Comparison of ENCODE assay signal across 12 mouse cellular contexts in the genomic region with DNA sequence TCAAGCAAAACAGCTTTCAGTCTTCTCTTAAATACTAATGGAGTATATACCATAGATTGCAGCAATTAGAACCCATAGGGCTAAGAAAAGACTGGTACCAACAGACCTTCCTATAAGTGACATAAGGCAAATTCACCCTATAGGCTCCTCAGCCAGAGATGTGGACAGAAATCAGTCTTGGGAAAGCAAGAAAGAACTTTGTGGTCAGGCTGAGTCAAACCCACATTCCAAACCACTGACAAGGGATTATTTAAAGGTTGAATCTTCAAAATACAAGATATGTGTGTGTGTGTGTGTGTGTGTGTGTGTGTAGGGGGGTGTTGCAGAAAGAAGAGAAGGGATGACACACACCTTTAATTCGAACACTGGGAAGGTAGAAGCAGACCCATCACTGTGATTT. TPM values are rescaled to one million over a fixed set of nuclear protein-coding genes. Genes with fewer than 3 reads are reported as not detected.
A peak's percentile ranks its signal among the peaks of the same experiment; 100 is the strongest.
DNase-seq lines count a peak whose midpoint lies in the region; ATAC-seq and TF ChIP-seq lines count a peak whose summit lies in the region.
"Had no signal": no experiment of that assay in that cellular context is flagged by ENCODE, and none has a peak within 500 bp of the region (broad histone marks: within the 10 kb centered on the region; RNA-seq: fewer than 3 reads in every experiment).

No protein-coding gene starts in this region.

- H3K4me1 ChIP-seq in heart, embryonic 13.5 days: peaks cover 36% of the 10 kb centered on the region
- 0 out of 2 replicates have a peak, but pooled peaks cover 3% of the 10 kb centered on the region for H3K4me1 ChIP-seq in lung, embryonic 14.5 days (ENCODE audit: insufficient read depth)
- peaks cover 14% of the 10 kb centered on the region for H3K4me1 ChIP-seq in intestine, embryonic 16.5 days (ENCODE audit: control insufficient read depth, insufficient read depth, low read length)

- TF ChIP-seq CTCF in lung, embryonic 14.5 days (IDR thresholded peaks at IDR 0.05; ENCODE audit: low read depth): no peak

- intact Hi-C loops in heart, postnatal 14 days (cut with DNase I): no loop called here

- 60% methylated on average over 1 of the region's 1 CpGs for WGBS in heart, embryonic 13.5 days
- 76% methylated on average over 1 of the region's 1 CpGs for WGBS in lung, embryonic 14.5 days
- WGBS in intestine, embryonic 16.5 days: 88% methylated on average over 1 of the region's 1 CpGs

- H3K36me3 ChIP-seq in heart, embryonic 13.5 days: peaks cover 13% of the 10 kb centered on the region
- H3K36me3 ChIP-seq in lung, embryonic 14.5 days (ENCODE audit: insufficient read depth): 0 out of 2 replicates have a peak, but pooled peaks cover 7% of the 10 kb centered on the region
- H3K36me3 ChIP-seq in intestine, embryonic 16.5 days (ENCODE audit: control insufficient read depth, insufficient read depth, low read length): no peaks in the 10 kb centered on the region

- H3K27ac ChIP-seq in heart, embryonic 13.5 days (replicated peaks): peak overlapping the region; percentile 85
- H3K27ac ChIP-seq in lung, embryonic 14.5 days (ENCODE audit: low read depth): peak overlapping the region; percentile 56; the same call in 1 of the 2 replicates
- peak overlapping the region; percentile 58 for H3K27ac ChIP-seq in intestine, embryonic 16.5 days (ENCODE audit: low read length)

- no peak for DNase-seq in heart, postnatal 14 days
- no peak for DNase-seq in lung, embryonic 14.5 days
- DNase-seq in lung, adult 18-20 months: no peak
- DNase-seq in NIH3T3 (ENCODE audit: low read depth): peak; percentile 83
- DNase-seq in frontal cortex, postnatal 25 days (ENCODE audit: low spot score in 2 of 2): no peak
- DNase-seq: cerebellum, adult 9-11 months; thymus, adult 2 months had no signal

- no peaks in the 10 kb centered on the region for H3K27me3 ChIP-seq in heart, embryonic 13.5 days (replicated peaks)
- H3K27me3 ChIP-seq in lung, embryonic 14.5 days (ENCODE audit: insufficient read depth, low read length): no peaks in the 10 kb centered on the region
- no peaks in the 10 kb centered on the region for H3K27me3 ChIP-seq in intestine, embryonic 16.5 days (replicated peaks; ENCODE audit: control insufficient read depth, insufficient read depth, low read length)

- no peaks in the 10 kb centered on the region for H3K9me3 ChIP-seq in heart, embryonic 13.5 days
- H3K9me3 ChIP-seq in lung, embryonic 14.5 days (ENCODE audit: low read depth, low read length): no peaks in the 10 kb centered on the region
- H3K9me3 ChIP-seq in intestine, embryonic 16.5 days (ENCODE audit: control insufficient read depth, low read length): no peaks in the 10 kb centered on the region

- H3K4me2 ChIP-seq in heart, embryonic 13.5 days: peak overlapping the region; percentile 35
- no peak overlapping the region for H3K4me2 ChIP-seq in lung, embryonic 14.5 days
- H3K4me2 ChIP-seq in intestine, embryonic 16.5 days (ENCODE audit: low read depth, low read length): no peak overlapping the region
- H3K4me2 ChIP-seq: liver, embryonic 11.5 days had no signal

- ATAC-seq in heart, embryonic 13.5 days (ENCODE audit: extremely low read depth, insufficient number of reproducible peaks, low FRiP score, low TSS enrichment): no peak
- ATAC-seq in lung, embryonic 14.5 days (ENCODE audit: insufficient read depth): no peak
- no peak for ATAC-seq in intestine, embryonic 16.5 days
- no peak for ATAC-seq in erythroid progenitor cell, adult 5-6 weeks (replicated peaks; ENCODE audit: low FRiP score, poor library complexity, severe bottlenecking)

- peak overlapping the region; percentile 37; the same call in 1 of the 2 replicates for H3K9ac ChIP-seq in heart, embryonic 13.5 days
- H3K9ac ChIP-seq in lung, embryonic 14.5 days: no peak overlapping the region
- H3K9ac ChIP-seq in intestine, embryonic 16.5 days (ENCODE audit: low read depth, low read length): no peak overlapping the region

- no peak overlapping the region for H3K4me3 ChIP-seq in heart, embryonic 13.5 days
- no peak overlapping the region for H3K4me3 ChIP-seq in lung, embryonic 14.5 days (ENCODE audit: low read depth, low read length)
- H3K4me3 ChIP-seq in intestine, embryonic 16.5 days (ENCODE audit: low read length): no peak overlapping the region

RNA-seq across cellular contexts. Expression of gene Cbx5, which starts 18.2 kb away (rescaled TPM):
- 91.9 and 97.2 TPM in 2 replicates for polyA plus RNA-seq in heart, embryonic 13.5 days (2015; fragmentation: Nextera tagmentation; extraction: Ambion mirVana)
- total RNA-seq in heart, postnatal 14 days (2021): 10 to 100 TPM; 54.6 to 65.4 TPM
- 144 and 151 TPM in 2 replicates for polyA plus RNA-seq in lung, embryonic 14.5 days (2014; fragmentation: Nextera tagmentation; extraction: Ambion mirVana)
- polyA plus RNA-seq in intestine, embryonic 16.5 days (2015; fragmentation: Nextera tagmentation; extraction: Ambion mirVana): 60.0 and 70.4 TPM in 2 replicates
- total RNA-seq in erythroid progenitor cell, adult 5-6 weeks (2015; ENCODE audit: low replicate concordance): 181 and 243 TPM in 2 replicates
- total RNA-seq in erythroid progenitor cell, adult 5-6 weeks (2017; ENCODE audit: low replicate concordance): 214 and 236 TPM in 2 replicates

RNA-seq across cellular contexts. Expression of gene Hnrnpa1, which starts 18.8 kb away (rescaled TPM):
- polyA plus RNA-seq in heart, embryonic 13.5 days (2015; fragmentation: Nextera tagmentation; extraction: Ambion mirVana): 500 and 519 TPM in 2 replicates
- total RNA-seq in heart, postnatal 14 days (2021): 100 to 1,000 TPM; 174 to 180 TPM
- polyA plus RNA-seq in lung, embryonic 14.5 days (2014; fragmentation: Nextera tagmentation; extraction: Ambion mirVana): 1,022 and 1,035 TPM in 2 replicates
- polyA plus RNA-seq in intestine, embryonic 16.5 days (2015; fragmentation: Nextera tagmentation; extraction: Ambion mirVana): 472 and 503 TPM in 2 replicates
- total RNA-seq in erythroid progenitor cell, adult 5-6 weeks (2015; ENCODE audit: low replicate concordance): 198 and 238 TPM in 2 replicates
- 338 and 377 TPM in 2 replicates for total RNA-seq in erythroid progenitor cell, adult 5-6 weeks (2017; ENCODE audit: low replicate concordance)

RNA-seq across cellular contexts. Expression of gene Nfe2, which starts 36.8 kb away (rescaled TPM):
- polyA plus RNA-seq in heart, embryonic 13.5 days (2015; fragmentation: Nextera tagmentation; extraction: Ambion mirVana): 7.2 and 8.2 TPM in 2 replicates
- under 1 TPM; 0.60 to 0.83 TPM for total RNA-seq in heart, postnatal 14 days (2021)
- polyA plus RNA-seq in lung, embryonic 14.5 days (2014; fragmentation: Nextera tagmentation; extraction: Ambion mirVana): 3.9 TPM in 2 replicates
- polyA plus RNA-seq in intestine, embryonic 16.5 days (2015; fragmentation: Nextera tagmentation; extraction: Ambion mirVana): 3.4 and 5.2 TPM in 2 replicates
- 368 and 436 TPM in 2 replicates for total RNA-seq in erythroid progenitor cell, adult 5-6 weeks (2015; ENCODE audit: low replicate concordance)
- 353 and 370 TPM in 2 replicates for total RNA-seq in erythroid progenitor cell, adult 5-6 weeks (2017; ENCODE audit: low replicate concordance)
- total RNA-seq: gastrocnemius, adult 8-10 months had no signal

RNA-seq across cellular contexts. Expression of gene Copz1, which starts 51.1 kb away (rescaled TPM):
- polyA plus RNA-seq in heart, embryonic 13.5 days (2015; fragmentation: Nextera tagmentation; extraction: Ambion mirVana): 163 and 178 TPM in 2 replicates
- total RNA-seq in heart, postnatal 14 days (2021): 10 to 100 TPM; 58.9 to 63.6 TPM
- 304 and 306 TPM in 2 replicates for polyA plus RNA-seq in lung, embryonic 14.5 days (2014; fragmentation: Nextera tagmentation; extraction: Ambion mirVana)
- 297 and 298 TPM in 2 replicates for polyA plus RNA-seq in intestine, embryonic 16.5 days (2015; fragmentation: Nextera tagmentation; extraction: Ambion mirVana)
- total RNA-seq in erythroid progenitor cell, adult 5-6 weeks (2015; ENCODE audit: low replicate concordance): 158 and 167 TPM in 2 replicates
- 37.6 and 42.4 TPM in 2 replicates for total RNA-seq in erythroid progenitor cell, adult 5-6 weeks (2017; ENCODE audit: low replicate concordance)

RNA-seq across cellular contexts. Expression of gene Smug1, which starts 54.5 kb away (rescaled TPM):
- polyA plus RNA-seq in heart, embryonic 13.5 days (2015; fragmentation: Nextera tagmentation; extraction: Ambion mirVana): 15.8 and 16.2 TPM in 2 replicates
- 10 to 100 TPM; 13.5 to 14.0 TPM for total RNA-seq in heart, postnatal 14 days (2021)
- 18.0 and 18.1 TPM in 2 replicates for polyA plus RNA-seq in lung, embryonic 14.5 days (2014; fragmentation: Nextera tagmentation; extraction: Ambion mirVana)
- 20.2 and 22.1 TPM in 2 replicates for polyA plus RNA-seq in intestine, embryonic 16.5 days (2015; fragmentation: Nextera tagmentation; extraction: Ambion mirVana)
- total RNA-seq in erythroid progenitor cell, adult 5-6 weeks (2015; ENCODE audit: low replicate concordance): 3.6 TPM in 1 of 2 replicates, not detected in the other
- 0.26 and 0.91 TPM in 2 replicates for total RNA-seq in erythroid progenitor cell, adult 5-6 weeks (2017; ENCODE audit: low replicate concordance)
